Mouse (Mus musculus) C3H10T1/2 (cell line): ENCODE measurements around the gene Slc7a1. TPM values are rescaled to one million over a fixed set of nuclear protein-coding genes. Genes with fewer than 3 reads are reported as not detected.

Experiments
- polyA plus RNA-seq, 2 experiments: library from polyadenylated mRNA; unstranded; fragments of >200 nt; fragmentation: generic; extraction: Trizol; gene quantifications; one replicate each; pipeline ENCODE4 v1.2.1; 2012; ENCODE audit warnings: missing spikeins in 2 of 2

Gene Slc7a1
- 1 to 10 TPM; 3.3 to 3.8 TPM for polyA plus RNA-seq

DNA sequence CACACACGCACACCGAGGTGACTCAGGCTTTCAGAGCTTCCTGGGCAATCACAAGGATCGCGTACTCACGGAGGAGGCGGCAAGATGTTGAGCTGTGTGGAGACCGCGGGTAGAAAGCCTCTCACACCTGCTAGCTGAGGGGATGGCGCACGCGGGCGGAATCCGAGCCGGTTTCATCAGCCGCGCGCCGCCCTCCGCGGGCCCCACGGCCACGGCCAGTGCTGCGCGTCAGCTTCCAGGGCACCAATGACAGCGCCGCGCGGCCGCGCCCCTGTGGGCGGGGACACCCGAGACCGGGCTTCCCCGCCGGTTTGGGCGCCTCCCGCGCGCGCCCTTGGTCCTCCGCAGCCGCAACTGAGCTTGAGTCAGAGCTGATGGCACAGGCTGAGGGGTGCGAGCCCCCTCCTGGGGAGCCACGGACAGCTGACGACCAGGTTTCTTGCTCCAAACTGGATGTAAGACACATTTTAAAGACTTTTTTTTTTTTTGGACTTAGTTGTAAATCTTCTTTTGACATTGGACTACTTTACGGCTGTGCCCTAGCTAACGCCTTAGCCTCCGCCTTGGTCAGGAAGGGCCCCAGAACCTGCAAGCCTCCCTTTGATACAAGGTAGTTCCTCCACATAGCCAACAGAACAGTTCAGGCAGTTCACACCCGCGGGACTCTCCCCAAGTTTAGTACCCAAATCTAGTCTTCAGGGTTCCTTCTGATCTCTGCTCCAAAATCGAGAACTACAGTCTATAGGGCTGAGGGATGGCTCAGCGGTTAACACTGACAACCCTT lies at the start of gene Slc7a1:
Slc7a1 (minus strand) TSS at position 245 of the 784 bp plus-strand sequence.

Other genes starting within 250 kb of the Slc7a1 start
- 10 to 100 TPM; 10.7 to 21.3 TPM for gene Ubl3, start 152.9 kb upstream of the Slc7a1 start, polyA plus RNA-seq